Mouse (Mus musculus) frontal cortex, postnatal 25 days (tissue): Measurements from ENCODE around the gene Dram1.
"Not testable (repeated sequence)": the region's sequence is repeated elsewhere in the genome, so short reads cannot be mapped to it uniquely, and the experiment has no call there.

Source experiments
- DNase-seq, 2 experiments: peaks; one replicate each; pipeline ENCODE4 v3.0.0; 2022; ENCODE audit warnings: low spot score in 2 of 2

The Dram1 gene

GRCm38 (mm10) chr10:88386251-88386650 is 7.4 kb upstream of the Dram1 start:
- no peak for DNase-seq

DNA sequence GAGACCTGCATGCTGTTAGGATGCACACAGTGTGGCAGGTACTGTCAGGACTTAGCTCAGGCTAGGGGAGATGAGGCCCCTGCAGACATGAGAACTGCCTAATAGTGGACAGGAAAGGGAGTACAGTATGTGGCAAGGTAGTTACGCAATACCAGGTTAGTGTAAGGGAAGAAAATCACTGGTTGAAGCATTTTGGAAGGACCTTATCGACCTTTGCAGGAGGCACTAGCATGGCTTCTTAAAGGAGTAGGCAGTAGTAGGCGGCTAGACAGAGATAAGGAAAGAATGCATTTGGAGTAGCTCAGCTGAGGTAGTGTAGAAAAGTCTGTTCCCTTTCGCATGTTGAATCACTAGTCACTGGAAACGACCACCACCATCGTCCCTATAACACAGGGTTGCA is 6.9 kb upstream of the Dram1 start:
- no peak for DNase-seq

DNA sequence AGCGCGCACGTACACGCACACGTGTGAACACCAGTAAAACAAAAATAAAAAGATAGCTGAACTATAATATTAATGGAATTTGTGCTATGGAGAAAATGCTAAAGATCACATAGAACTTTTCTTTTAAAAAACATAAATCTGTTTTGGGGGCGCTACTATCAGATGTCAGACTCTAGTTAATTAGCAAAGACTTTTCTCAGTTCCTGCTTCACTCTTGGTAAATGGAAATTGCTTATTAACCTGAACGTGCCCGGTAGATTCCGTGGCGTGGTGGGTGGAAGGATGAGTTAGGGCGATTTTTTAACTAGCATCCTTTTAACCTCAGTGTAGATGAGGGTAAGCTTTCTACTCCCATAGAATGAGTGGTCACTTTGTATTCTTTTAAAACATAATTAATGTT is 6.4 kb upstream of the Dram1 start:
- no peak for DNase-seq

GRCm38 (mm10) chr10:88384081-88384480 is 5.2 kb upstream of the Dram1 start:
- DNase-seq = no peak

DNA sequence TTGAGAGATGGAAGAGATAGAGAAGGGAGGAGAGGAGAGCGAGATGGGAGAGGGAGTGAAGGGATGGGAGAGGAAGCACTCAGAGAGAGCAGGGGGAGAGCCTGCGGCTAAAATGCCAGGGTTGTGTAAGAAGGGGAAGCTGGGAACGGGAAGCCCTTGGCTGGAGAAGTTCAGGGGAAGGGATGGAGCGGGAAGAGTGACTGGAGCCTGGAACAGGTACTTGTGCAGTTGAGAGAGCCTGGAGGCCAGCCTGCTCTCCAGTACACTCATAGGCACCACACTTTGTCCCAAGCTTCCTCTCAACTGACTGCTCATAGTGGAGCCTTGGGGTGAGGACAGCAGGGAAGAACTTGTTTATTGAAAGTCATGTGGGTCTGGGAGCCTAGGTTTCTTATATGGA is 4.6 kb upstream of the Dram1 start:
- DNase-seq = no peak

DNA sequence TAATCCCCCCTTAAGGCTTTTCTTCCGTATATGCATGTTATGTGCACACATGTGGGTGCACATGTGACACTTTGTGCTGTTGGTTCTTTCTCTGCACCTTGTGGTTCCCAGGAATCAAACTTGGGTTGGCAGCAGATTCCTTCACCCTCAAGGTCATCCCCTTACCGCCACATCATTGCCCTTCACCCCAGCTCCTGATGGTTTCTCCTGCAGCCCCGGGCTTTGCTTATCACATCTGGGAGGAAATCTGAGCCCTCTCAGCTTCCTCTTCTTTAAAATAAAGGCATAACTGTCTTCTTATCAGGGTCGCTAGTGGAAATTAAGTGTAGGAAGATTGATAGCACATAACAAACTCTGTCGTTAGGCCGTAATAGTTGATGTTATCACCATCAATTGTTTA is 3.1 kb upstream of the Dram1 start:
- DNase-seq = no peak

DNA sequence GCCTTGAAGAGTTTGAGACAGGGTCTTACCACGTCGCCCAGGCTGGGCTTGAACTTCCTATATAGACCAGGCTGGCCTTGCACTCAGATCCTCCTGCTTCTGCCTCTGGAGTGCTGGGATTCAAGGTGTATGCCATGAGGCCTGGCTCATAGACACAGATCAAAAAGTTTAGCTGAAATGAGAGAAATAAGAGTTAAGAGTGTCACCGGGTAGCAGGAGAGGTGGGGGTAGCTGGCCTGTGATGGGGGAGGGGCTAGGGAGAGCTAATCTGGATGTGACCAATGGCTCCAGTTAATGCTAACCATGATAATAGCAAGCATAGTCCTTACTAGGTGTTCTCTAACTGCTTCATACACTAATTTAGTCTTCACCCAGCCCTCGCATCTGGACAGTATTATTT is 2.4 kb upstream of the Dram1 start:
- no peak for DNase-seq

DNA sequence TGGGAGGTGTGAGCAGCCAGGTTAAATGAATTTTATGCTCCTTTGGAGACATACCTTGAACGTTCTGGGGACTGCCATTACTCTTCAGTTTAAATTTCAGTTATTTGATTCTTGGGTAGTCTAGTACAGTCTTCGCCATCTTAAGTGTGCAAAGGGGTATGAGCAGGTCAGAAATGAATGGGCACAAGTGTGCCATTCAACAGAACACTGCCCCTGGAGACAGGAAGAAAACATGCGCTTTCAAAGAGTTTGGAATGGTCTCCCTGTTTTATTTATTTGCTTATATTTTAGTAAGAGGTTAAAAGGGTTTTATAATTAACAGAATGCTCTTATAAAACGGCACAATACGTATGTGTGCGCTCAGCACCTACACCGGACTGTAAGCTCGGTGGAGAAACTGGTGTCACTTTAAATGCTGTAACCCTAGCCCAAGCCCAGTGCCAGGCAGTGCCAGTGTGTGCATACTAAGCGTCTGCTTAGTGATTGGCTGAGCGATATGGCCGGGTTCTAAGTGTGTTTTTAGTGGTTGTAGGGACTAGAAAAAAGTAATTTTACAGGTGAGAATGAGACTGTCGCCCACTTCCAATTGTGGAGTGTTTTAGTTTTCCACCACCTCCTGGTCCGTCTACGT is 1.7 kb upstream of the Dram1 start:
- no peak for DNase-seq

- DNase-seq = no peak
These were observed 1.1 kb upstream of the Dram1 start for GRCm38 (mm10) chr10:88380002-88380401.

DNA sequence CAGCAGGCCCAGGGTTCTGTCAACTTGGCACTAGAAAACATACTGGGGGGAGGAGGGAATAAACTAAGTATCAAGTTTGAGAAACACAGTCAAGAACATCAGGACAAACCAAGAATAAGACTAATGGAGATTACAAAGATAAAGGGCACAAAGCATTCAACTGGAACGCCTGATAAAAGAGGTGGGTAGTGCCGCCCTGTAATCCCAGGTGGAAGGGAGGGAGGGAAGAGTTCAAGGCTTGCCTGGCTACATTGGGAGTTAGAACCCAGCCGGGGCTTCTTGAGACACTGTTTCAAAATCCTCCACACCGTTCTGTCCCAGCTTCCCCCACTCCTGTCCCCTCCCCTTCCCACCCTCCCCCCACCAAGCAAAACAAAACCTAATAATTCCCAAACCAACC is 1.2 kb downstream of the Dram1 start:
- DNase-seq = no peak

DNA sequence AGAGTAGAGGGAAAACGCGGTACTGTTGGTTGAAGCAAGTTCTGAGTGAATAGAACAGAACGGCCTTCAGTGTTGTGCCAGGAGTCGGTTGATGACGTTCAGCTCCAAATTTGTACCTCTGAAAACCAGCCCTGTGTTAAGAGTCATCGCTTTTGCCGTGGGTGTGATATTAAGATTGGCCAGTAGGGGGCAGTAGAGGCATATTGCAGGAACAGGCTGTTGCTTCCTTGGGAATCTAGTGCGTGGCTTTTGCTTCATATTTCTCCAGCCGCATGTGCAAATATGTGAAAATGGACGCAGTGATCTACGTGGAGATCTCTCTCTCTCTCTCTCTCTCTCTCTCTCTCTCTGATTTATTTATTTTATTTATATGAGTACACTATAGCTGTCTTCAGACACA is 2.1 kb downstream of the Dram1 start:
- peak; percentile 93 to 94 for DNase-seq

DNA sequence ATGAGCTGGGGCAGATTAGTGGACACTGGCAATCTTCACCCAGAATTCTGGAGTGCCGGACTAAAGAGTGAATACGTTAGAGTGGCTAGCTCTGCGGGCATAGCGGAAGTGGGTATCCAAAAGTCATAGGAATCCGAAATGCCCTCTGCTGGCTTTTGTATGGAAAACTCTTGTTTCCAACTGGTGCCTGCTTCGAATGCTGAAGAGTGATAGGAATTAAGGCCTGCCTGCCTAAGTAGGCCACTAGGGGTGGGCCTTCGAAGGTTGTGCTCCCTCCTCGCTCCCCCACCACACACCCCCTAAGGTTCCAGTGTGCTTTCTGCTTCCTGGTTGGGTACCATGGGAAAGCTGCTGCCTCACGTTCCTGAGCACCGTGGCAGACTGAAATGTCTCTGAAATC is 3.9 kb downstream of the Dram1 start:
- DNase-seq = no peak

GRCm38 (mm10) chr10:88372945-88373344 is 5.9 kb downstream of the Dram1 start:
- DNase-seq = not testable (repeated sequence)

GRCm38 (mm10) chr10:88372436-88372835 is 6.4 kb downstream of the Dram1 start:
- DNase-seq = no peak

GRCm38 (mm10) chr10:88371793-88372192 is 7.1 kb downstream of the Dram1 start:
- no peak for DNase-seq

DNA sequence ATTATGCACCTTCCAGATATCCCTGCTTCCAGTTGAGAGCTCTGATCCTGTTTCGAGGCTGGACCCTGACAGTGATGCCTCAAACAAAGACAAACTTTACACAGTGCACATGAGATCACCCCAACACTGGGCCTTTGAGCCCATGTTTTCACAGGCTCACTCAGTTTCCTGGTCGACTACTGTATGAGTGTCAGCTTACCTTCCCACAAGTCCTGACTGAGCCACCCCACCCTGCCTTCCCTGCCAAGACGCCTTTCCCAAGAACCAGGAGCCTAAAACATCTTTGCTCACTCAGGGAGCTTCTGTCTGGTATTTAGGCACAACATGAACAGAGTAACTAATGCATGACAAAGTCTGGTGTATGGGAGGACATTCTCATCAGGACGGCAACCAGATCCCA is 9.6 kb downstream of the Dram1 start:
- DNase-seq = no peak

GRCm38 (mm10) chr10:88364221-88364620 is 14.7 kb downstream of the Dram1 start:
- DNase-seq = no peak

DNA sequence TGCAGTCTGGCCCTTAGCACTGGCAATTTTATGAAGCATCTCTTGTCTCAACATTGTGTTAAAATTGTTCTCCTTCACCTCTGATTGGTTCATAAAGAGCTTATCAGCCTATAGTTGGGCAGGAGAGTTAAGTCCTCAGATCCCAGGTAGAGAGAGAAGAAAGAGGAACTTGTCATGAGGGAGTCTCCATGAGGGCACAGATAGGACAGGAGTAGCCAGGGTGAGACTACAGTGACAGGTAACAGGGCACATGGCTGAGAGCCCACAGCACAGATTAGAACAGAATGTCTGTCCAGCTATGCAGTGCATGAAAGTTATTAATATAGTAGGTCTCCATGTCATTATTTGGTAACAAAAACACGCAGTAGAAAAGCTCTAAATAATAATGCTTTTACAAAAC is 16.7 kb downstream of the Dram1 start:
- DNase-seq = no peak

- DNase-seq = peak in 1 of 2 experiments; percentile 18
These were observed 21.8 kb downstream of the Dram1 start for GRCm38 (mm10) chr10:88356983-88357559.

DNA sequence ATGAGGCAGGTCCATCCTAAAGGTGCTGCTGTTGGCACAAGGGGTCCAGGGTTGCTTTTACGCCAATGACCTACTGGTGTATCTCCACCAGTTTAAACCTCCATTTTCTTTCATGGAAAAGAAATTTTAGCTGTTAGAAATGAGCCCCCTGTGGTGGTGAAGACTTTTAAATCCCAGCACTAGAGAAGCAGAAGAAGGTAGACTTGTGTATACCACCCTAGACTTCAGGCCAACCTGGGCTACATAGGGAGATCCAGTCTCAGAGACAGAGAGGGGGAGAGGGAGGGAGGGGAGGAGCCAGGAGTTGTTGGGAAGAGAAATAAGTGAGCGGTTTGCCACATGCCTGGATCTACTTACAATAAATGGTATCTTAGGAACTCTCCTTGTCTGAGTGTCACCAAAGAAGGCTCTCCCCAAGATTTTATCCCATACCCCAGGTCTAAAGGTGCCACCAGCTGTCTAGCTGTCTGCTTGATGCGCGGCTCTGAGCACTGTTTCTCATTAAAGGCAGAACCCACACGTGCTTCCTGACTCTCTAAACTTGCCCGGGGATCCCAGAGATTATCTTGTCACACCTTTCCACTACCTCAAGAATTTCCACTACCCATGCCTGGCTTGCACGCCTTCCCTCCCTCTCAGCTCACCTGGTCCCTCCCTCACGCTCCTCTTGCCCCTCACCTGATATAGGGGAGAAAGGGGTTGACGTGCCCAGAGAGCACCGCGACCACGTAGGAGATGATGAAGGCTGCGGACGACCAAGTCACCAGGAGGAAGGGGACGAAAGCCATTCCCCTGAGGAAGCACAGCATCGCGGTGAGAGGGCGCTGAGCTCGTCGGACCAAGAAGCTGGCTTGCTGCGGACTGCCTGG is 22.5 kb downstream of the Dram1 start:
- DNase-seq = no peak

DNA sequence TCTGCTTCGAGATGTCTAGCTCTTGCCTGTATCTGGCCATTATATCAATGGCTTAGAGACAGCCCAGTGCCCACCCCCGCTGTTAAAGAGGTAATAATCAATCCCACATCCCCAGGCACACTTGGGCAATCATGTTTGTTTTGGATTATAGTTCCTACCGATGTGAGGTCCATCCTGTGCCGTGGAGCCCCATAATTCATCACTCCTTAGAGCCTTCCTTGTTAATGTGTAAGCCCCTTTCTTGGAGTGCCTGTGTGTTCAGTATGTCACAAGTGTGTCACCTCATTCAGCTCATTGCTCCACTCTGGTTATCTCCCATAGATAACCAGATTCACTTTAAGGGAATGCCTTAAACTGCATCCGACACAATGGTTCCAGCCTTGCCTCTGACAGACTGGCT is 24.3 kb downstream of the Dram1 start:
- DNase-seq = no peak

DNA sequence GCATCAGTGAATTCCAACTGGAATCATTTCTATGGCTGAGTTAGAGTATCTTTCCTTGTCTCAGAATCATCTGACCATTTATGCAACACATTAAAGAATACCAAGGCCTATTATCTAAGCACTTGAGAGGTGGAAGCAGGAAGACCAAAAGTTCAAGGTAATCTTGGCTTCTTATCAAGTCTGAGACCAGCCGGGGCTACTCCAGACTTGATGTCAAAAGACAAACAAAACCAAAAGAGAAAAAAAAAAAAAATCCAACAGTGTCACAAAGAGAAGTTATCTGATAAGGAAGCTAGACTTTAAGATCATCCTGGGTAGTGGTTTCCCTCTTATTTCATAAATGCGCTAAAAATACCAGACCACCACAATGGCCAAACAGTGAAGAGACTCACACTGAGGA is 26.3 kb downstream of the Dram1 start:
- no peak for DNase-seq
